Mouse (Mus musculus) retina, adult 2 months (tissue): Measurements from ENCODE around the gene Olfr406.

Source experiments
- DNase-seq: peaks from one replicate; pipeline ENCODE4 v3.0.0-alpha.2; 2012; ENCODE audit warnings: low read depth, low spot score

Olfr406 gene

GRCm38 (mm10) chr11:74259508-74259907 is at the start of gene Olfr406:
Gene Olfr406, plus strand, starts transcription at chr11:74259808.
- DNase-seq = no peak

- no peak for DNase-seq
Measured at GRCm38 (mm10) chr11:74211279-74211678, 48.3 kb upstream of the Olfr406 start, which contains the start of gene Olfr43. Gene Olfr43, minus strand, starts transcription at chr11:74211379.

GRCm38 (mm10) chr11:74241201-74241600 is 18.4 kb upstream of the Olfr406 start:
- no peak for DNase-seq

GRCm38 (mm10) chr11:74283436-74283835 is 23.8 kb downstream of the Olfr406 start, which contains the start of gene Olfr59:
Gene Olfr59, plus strand, starts transcription at chr11:74283736.
- no peak for DNase-seq

GRCm38 (mm10) chr11:74287256-74287655 is 27.6 kb downstream of the Olfr406 start:
- no peak for DNase-seq
